Mouse (Mus musculus): ENCODE results near the gene Ap3b2.
"Not testable (repeated sequence)": the region's sequence is repeated elsewhere in the genome, so short reads cannot be mapped to it uniquely, and the experiment has no call there.

Gene Ap3b2

DNA sequence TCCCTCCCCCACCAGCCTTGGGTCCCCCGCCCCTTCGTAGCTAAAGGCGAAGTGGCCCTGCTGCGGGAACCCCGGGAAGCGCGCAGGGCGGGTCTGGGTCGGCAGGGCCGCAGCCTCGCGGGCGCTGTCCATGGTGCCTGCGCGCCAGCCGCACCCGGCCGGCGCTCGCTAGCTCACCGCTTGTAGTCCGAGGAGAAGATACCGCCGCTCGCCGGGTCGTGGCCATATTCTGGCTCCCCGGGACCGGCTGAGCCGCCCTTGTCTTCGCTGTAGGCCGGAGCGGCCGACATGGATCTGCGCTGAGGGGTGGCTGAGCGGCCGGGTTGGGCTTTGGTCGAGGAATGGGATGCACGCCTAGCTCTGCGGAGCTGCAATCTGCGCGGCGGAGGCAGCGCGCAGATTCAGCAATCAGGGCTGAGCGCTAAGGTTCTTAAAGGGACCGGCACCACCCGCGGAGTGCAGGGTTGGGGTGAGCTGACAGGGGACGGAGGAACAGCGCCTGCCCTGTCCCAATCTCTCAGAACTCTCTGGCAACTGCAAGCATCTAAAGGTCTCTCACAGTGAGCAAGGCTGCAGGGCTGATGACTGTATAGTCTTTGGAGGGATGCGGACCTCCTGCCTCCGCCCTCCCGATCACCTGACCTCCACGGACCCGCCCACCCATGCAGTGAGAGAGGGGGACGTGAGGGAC is at the start of gene Ap3b2:
TSS of gene Ap3b2 (minus strand) at position 595 of the 691 bp plus-strand sequence.
- peak; percentile 84 for DNase-seq

DNA sequence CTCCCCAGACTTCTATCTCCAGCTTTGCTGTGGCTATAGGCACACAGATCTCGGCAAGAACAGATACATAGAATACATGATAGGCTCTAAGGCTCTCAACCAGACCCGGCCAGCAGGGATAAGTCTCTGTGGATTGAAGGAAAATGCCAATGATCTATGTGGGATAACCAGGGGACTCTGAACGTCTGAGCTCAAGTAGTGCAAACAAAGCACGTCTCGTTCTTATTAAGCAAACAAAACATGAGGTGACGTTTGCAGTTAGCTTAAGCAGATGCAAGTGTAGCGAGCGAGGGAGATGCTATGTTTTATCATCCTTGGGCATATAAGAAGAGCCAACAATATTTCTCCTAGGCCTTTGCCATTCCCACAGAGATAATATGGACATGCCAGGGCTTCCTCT is 49.2 kb upstream of the Ap3b2 start:
- DNase-seq = no peak

DNA sequence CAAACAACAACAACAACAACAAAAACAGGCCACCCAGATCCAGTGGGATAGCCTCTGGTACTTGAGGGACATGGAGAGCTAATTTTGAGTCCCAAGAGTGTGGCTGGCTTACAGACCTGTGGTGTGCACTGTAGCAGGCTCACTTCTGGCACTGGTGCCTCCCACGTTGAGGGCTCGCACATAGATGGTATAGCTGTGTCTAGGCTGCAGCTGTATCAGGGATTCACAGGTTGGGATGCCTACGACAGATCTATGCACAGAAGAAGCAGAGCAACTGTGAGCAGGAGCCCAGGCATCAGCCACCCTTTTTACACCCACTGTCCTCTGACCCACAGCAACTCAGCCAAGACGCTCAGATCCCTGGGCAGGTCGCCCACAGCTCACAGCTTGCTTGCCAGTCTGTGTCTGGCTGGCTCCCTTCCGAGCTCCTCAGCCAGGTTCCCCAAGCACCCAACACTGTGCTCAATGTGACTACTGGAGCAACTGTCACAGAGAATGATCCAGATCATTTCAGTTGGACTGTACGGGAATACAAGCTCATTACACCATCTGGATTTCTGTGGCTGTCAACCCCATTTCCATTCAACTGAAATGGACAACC is 48.3 kb upstream of the Ap3b2 start:
- peak; percentile 34 for DNase-seq

DNA sequence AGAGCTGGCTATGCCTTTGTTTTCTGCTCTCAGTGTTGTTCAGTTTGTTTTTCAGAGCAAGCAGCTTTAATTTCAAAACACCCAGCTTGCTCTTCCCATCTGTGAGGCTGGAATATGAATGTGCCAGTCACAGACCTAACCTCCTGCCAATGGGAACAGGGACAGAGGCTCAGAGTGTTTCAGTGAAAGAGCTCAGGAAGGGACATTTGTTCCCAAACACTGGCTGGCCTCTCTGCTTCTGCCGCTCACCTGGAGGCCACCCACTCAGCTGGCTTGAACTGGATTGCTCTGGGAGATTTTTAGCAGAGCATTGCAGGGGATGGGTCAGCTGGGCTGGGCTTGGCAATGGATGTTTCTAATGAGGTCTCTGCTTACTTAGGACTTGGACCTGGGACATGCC is 47.3 kb upstream of the Ap3b2 start:
- DNase-seq = no peak

DNA sequence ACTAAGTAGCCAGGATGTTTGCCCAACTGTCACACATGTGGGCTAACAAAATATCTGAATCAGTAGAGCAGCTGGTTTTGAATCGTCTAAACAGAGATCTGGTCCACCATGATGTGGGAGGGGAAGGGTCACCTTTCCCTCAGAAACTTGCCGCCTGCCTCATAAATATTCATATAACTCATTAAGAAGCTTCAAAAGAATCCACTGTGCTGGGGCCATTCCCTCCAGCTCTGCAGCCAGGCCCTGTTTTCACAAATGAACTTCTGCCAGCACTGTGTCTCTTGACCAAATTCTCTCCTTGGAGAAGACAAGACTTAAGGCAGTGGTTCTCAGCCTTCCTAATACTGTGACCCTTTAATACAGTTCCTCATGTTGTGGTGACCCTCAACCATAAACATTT is 45.8 kb upstream of the Ap3b2 start:
- DNase-seq = no peak

DNA sequence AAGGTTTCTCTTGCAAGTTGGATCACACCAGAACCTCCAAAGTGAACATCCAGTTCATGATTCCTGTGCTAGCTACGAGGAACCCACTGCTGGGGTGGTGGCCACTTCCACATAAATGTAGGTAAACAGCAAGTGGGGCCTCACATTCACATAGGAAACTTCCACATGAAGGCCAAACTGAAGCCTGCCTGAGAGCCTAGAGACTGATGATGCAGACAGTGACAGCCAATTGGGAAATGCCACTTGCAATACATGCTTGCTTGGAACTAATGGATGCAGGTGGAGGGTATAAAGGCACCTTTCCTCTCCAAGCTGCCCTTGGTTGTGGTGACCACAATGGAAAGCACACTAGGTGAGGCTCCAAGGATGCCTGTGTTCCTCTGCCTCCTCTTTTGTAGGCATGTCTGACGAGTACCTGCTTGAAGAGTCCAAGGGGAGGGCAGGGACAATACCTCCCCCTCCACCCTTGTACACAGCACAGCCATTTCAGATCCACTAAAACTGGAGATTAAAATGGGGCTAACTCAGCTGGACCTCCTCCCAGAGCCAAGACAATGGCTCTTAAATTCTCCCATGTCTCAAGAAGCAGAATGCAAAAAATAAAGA is 44.4 kb upstream of the Ap3b2 start:
- no peak for DNase-seq

DNA sequence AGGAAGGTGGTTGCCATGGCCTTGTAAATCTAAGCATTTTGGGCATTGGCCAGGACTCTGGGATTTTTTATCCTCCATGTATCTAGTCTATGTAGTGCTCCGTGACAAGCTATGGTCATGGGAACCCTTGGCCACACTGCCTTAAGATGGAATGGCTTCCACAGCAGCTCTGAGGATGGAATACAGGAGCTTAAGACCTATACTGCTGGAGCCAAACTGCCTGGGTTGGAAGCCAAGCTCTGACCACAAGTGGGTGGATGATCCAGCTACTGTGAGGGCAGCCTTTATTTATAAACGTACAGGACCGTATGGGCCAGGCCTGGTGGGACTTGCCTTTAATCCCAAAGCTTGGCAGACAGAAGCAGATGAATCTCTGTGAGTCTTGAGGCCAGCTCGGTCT is 42.8 kb upstream of the Ap3b2 start:
- no peak for DNase-seq

DNA sequence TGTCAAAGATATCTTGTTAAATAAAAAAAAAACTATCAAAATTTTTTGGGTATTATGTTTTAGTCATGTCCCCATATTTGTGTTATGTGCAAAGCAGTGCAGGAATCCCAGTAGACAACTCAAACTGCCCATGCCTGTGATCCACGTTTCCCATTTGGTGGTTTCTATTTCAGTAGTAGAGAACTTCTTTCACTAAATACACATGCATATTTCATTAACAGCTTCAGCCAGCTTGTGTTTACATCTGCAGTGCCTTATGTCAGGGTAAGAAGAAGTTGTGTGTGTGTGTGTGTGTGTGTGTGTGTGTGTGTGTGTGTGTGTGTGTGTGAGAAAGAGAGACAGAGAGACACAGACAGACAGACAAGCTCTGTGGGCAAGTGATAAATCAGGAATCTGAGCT is 37.7 kb upstream of the Ap3b2 start:
- DNase-seq = no peak

DNA sequence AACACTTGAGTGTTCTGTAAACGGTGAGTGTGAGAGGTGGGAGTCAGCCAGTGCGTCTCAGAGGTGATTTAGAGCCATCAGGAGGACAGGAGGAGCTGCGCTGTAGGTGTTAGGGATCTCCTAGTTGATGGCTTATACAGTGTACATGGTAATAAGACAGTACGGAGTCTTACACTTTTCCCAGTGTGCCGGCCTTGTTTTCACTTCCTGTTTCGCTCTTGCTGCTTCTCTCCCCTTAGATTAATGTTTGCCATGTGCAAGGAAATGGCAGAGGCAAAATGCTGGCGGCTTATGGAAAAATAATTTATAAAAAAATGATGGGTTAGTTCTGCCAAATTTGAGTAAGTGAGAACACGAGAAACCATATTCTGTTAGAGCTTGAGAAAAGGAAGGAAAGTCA is 35.2 kb upstream of the Ap3b2 start:
- DNase-seq = no peak

- DNase-seq = no peak
Observed at GRCm38 (mm10) chr7:81523663-81524017, 29.9 kb upstream of the Ap3b2 start.

- DNase-seq = peak; percentile 90
Observed at GRCm38 (mm10) chr7:81523008-81523662, 29.4 kb upstream of the Ap3b2 start.

GRCm38 (mm10) chr7:81516154-81517030 is 22.7 kb upstream of the Ap3b2 start:
- DNase-seq = no peak

DNA sequence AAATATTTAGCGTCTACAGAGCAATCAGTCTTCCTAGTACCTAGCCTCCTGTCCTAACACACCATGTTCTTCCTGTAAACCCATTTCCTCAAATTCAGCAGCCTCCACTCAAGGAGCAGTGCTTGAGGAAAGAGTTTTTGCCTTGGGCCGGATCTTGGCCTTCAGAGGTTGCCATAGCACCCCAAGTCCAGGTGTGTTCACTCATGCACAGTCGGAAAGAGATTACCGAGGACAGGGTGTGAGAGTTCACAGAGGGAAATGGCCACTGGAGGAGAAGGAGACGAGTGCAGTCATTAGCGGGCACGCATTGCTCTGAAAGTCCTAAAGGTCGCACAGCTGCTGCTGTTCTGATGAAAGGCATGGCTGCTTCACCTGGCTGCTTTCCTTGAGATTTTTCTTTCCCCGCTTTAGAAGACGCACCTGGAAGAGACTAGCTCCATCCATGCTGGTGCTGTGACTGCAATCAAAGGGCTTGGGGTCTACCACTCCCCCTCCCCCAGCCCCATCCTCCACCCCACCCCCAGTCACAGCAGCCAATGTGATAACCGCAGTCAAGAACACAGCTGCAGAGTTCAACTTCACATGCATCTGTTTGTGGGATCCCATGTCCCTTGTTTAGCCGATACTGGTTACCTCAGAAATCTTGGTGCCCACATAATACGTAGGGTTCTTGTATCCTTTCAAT is 21.3 kb upstream of the Ap3b2 start:
- DNase-seq = no peak

DNA sequence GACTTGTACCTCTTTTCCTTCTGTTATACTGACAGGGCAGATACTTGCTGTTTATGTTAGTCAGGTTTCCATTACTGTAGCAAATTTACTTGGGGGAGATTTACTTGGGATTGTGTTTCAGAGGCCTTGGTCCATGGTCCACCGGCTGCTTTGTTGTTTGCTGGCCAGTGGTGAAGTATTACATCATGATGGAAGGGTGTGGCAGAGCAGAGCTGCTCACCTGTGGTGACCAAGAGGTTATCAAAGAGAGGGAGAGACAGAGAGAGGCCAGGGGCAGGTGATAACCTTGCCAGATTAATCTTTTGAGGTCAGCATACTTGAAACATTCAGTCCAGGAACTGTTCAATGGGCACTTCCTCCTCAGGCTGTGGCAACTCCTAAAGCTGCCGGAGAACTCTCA is 7.3 kb upstream of the Ap3b2 start:
- DNase-seq = no peak

DNA sequence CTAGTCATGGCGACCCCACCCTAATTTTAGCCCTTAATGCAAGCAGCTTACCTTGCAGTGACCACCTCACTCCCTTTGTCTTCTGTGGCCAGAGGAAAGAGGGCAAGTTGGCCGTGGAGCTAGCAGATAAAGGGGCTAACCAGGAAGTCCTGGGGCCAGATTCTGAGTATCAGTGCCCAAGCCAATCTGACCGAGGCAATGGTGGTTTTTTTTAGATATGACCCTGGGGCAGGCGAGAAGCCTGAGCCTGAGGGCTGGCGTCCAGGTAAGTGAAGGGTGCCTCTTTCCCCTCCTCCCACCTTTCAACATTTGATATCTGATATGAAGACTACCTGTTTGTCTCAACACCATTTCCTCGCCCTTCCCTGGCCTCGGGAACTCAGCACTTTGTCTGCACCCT is 4.5 kb upstream of the Ap3b2 start, which contains the start of gene BC048679:
TSS of gene BC048679 (minus strand) at position 101 of the 400 bp plus-strand sequence.
- DNase-seq = no peak

GRCm38 (mm10) chr7:81497171-81497570 is 3.4 kb upstream of the Ap3b2 start:
- no peak for DNase-seq

DNA sequence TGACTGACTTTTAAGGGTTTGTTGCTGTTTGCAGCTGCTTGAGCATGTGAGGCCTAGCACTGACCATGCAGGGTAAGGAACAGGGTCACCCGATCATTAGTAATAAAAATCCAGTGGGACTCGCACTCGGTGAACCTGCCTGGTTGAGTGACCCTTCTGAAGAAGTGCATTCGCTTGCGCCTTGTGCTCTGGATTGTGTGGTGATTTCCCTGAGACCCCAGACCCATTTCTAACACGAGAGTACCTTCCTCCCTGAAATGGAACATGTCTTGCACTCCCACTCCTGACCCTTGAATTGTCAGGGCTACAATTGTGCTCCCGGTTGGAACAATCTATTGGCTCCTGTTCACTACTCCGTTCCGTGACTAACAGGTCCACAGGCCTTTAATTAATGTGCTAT is 1.1 kb downstream of the Ap3b2 start:
- DNase-seq = no peak

DNA sequence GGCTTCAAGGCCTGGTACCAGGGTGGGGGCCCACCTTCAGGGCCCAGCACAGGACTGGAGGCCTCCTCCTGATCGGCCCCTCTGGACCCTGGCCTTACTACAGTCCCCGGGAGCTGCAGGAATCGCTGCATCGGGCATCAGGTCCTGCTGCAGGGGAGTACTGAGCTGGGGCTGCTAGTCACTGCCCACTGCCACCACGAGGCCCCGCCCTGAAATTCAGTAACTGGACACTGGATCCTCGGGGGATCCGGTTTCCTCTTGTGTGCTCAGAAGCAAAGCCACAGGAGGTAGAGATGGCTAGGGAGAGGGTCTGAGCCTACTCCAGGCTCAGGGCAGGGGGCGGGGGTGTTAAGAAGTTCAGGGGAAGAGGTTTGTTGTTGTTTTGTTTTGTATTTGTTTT is 4.1 kb downstream of the Ap3b2 start:
- DNase-seq = no peak

- no peak for DNase-seq
Observed at GRCm38 (mm10) chr7:81480800-81481199, 12.9 kb downstream of the Ap3b2 start.

DNA sequence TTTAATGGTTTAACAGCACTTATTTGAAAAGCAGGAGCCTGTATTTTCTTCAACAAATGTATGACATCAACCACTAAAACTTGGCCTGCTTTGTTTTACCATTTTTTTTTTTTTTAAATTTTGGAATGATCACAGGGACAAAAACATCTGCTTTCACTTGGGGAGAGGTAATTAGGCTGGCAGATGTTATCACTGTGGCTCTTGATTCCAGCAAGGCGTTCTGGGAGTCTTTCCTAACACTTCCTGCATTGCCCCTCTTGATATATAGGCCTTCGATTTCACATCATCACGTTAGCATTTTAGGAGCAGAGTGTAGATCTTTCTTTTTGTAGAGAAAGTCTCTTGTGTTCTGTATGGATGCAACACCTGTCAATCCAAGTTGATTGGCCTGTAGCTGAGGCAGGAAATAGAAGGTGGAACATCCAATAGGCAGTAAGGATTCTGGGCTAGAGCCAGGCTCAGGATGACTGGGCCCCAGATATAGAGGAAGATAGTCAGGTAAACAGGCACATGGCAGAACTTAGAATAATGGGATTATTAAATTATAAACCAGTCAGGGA is 14.1 kb downstream of the Ap3b2 start:
- no peak for DNase-seq

DNA sequence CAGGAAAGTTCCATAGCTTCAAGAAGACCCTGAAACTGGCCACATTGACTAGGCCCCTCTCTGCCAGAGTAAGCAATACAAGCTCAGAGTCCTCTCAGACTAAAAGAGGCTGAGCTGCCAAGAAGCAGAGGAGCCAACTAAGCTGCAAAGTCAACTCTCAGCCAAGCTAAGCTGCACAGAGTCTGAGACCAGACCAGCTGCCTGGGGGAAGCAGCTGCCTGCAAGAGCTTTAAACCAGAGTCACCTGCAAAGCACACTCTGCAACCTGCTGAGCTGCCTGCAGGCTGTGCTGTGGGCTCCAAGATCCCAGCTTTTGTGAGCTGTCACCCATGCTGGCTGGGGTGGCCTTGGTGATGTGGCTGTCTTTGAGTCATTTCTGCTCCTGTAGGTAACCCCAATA is 15.5 kb downstream of the Ap3b2 start:
- not testable (repeated sequence) for DNase-seq

DNA sequence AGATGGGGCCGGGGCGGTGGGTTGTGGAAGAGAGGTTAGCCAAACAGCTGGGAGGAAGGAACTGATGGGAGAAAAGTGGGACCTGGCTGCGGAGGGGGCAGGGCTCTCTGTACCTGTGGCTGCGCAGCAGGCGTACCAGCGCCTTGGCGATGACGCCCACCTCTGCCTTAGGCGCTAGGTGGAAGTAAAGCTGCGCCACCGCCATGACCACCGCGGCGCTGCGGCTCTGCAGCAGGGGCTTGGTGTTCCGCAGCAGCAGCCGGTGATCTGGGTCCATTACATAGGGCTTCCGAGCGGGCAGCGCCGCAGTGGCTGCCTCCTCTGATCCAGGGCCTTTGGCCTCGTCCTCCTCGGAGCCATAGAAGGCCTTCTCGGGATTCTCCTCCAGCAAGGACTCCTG is 16.9 kb downstream of the Ap3b2 start:
- DNase-seq = no peak

Measured in cerebellum, adult 9-10 months (tissue).